Mouse (Mus musculus) midbrain, embryonic 10.5 days (tissue): ENCODE results near the gene Pard3b. TPM values are rescaled to one million over a fixed set of nuclear protein-coding genes. Genes with fewer than 3 reads are reported as not detected.

ENCODE experiments used
- DNase-seq: peaks from one replicate; pipeline ENCODE4 v3.0.0-alpha.2; 2017; ENCODE audit warnings: low spot score
- H3K27ac ChIP-seq: fragments of 300-500 bp; sonication (generic); replicated peaks from 2 replicates; pipeline ENCODE4 v1.5.1; 2016; ENCODE audit warnings: mild to moderate bottlenecking
- H3K27me3 ChIP-seq: fragments of 300-500 bp; sonication (generic); 2 replicates; pipeline ENCODE4 v1.6.1; 2016; ENCODE audit warnings: low read depth, mild to moderate bottlenecking; ENCODE audit not compliant: poor library complexity, severe bottlenecking
- H3K36me3 ChIP-seq: fragments of 300-500 bp; sonication (generic); 2 replicates; pipeline ENCODE4 v1.6.1; 2016; ENCODE audit warnings: mild to moderate bottlenecking, moderate library complexity
- H3K4me1 ChIP-seq: fragments of 300-500 bp; sonication (generic); 2 replicates; pipeline ENCODE4 v1.6.1; 2016
- H3K4me3 ChIP-seq: fragments of 300-500 bp; sonication (generic); 2 replicates; pipeline ENCODE4 v1.5.1; 2016; ENCODE audit warnings: mild to moderate bottlenecking, moderate library complexity
- H3K9me3 ChIP-seq: fragments of 300-500 bp; sonication (generic); replicated peaks from 2 replicates; pipeline ENCODE4 v1.6.1; 2016; ENCODE audit warnings: mild to moderate bottlenecking
- WGBS: fragments of 180-500 bp; shearing (Covaris S2); methylation state at CpG from one replicate; pipeline ENCODE4 v1.1.7; 2016; 5-methylcytosine and 5-hydroxymethylcytosine counted together
- polyA plus RNA-seq: library from polyadenylated mRNA; unstranded; fragments of >200 nt; fragmentation: Nextera tagmentation; extraction: Ambion mirVana; gene quantifications from 2 replicates; pipeline ENCODE4 v1.2.1, GENCODE M21; 2016

Gene Pard3b
- polyA plus RNA-seq, 1 experiment from 2014 or later = 8.2 TPM

DNA sequence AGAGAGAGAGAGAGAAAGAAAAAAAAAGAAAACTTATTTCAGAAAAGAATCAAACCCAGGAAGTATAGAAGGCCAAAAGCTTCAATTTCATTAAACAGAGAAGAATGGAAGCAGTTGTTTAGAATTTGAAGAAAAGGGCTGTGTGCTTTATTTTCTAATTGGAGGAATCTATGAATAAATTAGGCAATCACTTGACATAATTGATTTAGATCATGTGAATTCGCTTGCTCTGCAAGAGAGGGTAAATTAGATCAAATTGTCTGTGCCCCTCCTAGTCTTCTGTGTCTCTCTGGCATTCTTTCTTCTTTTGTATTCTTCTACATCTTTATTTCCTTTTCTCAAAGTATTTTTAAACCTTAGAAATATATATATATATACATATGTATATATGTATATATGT lies 616.3 kb downstream of the Pard3b start:
- Histone ChIP-seq H3K36me3 (no peaks in the 10 kb centered on the region), H3K27ac (no peak overlapping the region), H3K9me3 (no peaks in the 10 kb centered on the region), H3K4me3 (no peak overlapping the region), H3K27me3 (no peaks in the 10 kb centered on the region), H3K4me1 (no peaks in the 10 kb centered on the region)
- DNase-seq = no peak
- WGBS = 80% methylated on average over 1 of the region's 1 CpGs

- DNase-seq = no peak
- Histone ChIP-seq H3K27ac (no peak overlapping the region), H3K4me3 (no peak overlapping the region), H3K36me3 (no peaks in the 10 kb centered on the region), H3K27me3 (no peaks in the 10 kb centered on the region), H3K9me3 (no peaks in the 10 kb centered on the region), H3K4me1 (peaks cover 3% of the 10 kb centered on the region; the same call in 1 of the 2 replicates)
- WGBS = 88% methylated on average over 3 of the region's 3 CpGs
Measured at GRCm38 (mm10) chr1:62276466-62276865, 637.8 kb downstream of the Pard3b start.

GRCm38 (mm10) chr1:62278586-62278985 lies 640.0 kb downstream of the Pard3b start:
- no peak for DNase-seq
- Histone ChIP-seq H3K4me3 (no peak overlapping the region), H3K27me3 (no peaks in the 10 kb centered on the region), H3K36me3 (no peaks in the 10 kb centered on the region), H3K4me1 (no peaks in the 10 kb centered on the region), H3K9me3 (no peaks in the 10 kb centered on the region), H3K27ac (no peak overlapping the region)
- WGBS = 89% methylated on average over 1 of the region's 1 CpGs

GRCm38 (mm10) chr1:62280586-62280985 lies 642.0 kb downstream of the Pard3b start:
- no peak for DNase-seq
- Histone ChIP-seq H3K36me3 (no peaks in the 10 kb centered on the region), H3K27ac (no peak overlapping the region)

GRCm38 (mm10) chr1:62282835-62283234 lies 644.2 kb downstream of the Pard3b start:
- Histone ChIP-seq H3K4me1 (no peaks in the 10 kb centered on the region), H3K36me3 (no peaks in the 10 kb centered on the region), H3K9me3 (no peaks in the 10 kb centered on the region), H3K27ac (no peak overlapping the region), H3K27me3 (no peaks in the 10 kb centered on the region), H3K4me3 (no peak overlapping the region)
- no peak for DNase-seq
- 92% methylated on average over 6 of the region's 6 CpGs for whole genome bisulfite sequencing

More at GRCm38 (mm10) chr1:62280586-62280985, 642.0 kb downstream of the Pard3b start:
- H3K9me3 ChIP-seq = no peaks in the 10 kb centered on the region
- no peaks in the 10 kb centered on the region for H3K27me3 ChIP-seq
- H3K4me1 ChIP-seq = no peaks in the 10 kb centered on the region
- no peak overlapping the region for H3K4me3 ChIP-seq

- Histone ChIP-seq H3K4me1 (no peaks in the 10 kb centered on the region), H3K27me3 (no peaks in the 10 kb centered on the region), H3K27ac (no peak overlapping the region), H3K9me3 (no peaks in the 10 kb centered on the region), H3K4me3 (no peak overlapping the region), H3K36me3 (no peaks in the 10 kb centered on the region)
- WGBS = 96% methylated on average over 2 of the region's 2 CpGs
- DNase-seq = no peak
Measured at GRCm38 (mm10) chr1:62283624-62284023, 645.0 kb downstream of the Pard3b start.

GRCm38 (mm10) chr1:62309376-62309775 lies 670.8 kb downstream of the Pard3b start:
- WGBS = 88% methylated on average over 6 of the region's 6 CpGs
- Histone ChIP-seq H3K36me3 (no peaks in the 10 kb centered on the region), H3K9me3 (no peaks in the 10 kb centered on the region), H3K27me3 (no peaks in the 10 kb centered on the region), H3K4me3 (no peak overlapping the region), H3K27ac (no peak overlapping the region), H3K4me1 (no peaks in the 10 kb centered on the region)
- no peak for DNase-seq

DNA sequence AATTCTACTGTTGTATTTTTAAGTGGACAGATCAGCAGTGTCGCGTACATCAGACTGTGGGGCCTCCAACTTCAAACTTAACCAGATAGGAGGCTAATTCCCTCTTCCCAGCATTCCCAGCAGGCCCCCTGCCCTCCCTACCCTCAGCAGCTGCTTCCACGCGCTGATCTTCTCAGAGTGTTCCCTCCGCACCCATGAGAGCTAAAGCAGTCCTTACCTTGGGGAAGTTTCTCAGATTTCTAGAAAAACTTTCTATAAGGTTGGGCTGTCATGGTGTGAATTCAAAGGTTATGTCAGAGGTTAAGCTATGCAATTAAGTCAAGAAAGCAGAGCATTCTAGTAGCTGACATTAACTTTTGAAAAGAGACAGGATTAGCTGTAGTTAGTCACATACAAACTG lies 686.6 kb downstream of the Pard3b start:
- WGBS = 15% methylated on average over 5 of the region's 5 CpGs
- H3K27me3 ChIP-seq = peaks cover 26% of the 10 kb centered on the region

GRCm38 (mm10) chr1:62327743-62328142 lies 689.1 kb downstream of the Pard3b start:
- no peak for DNase-seq
- WGBS = 85% methylated on average over 5 of the region's 5 CpGs
- Histone ChIP-seq H3K4me3 (no peak overlapping the region), H3K9me3 (no peaks in the 10 kb centered on the region), H3K36me3 (no peaks in the 10 kb centered on the region), H3K4me1 (peaks cover 17% of the 10 kb centered on the region), H3K27me3 (peaks cover 26% of the 10 kb centered on the region), H3K27ac (no peak overlapping the region)

More for the DNA sequence above, 686.6 kb downstream of the Pard3b start:
- H3K36me3 ChIP-seq = no peaks in the 10 kb centered on the region
- no peak overlapping the region; the same call in 1 of the 2 replicates for H3K27ac ChIP-seq
- no peak overlapping the region for H3K4me3 ChIP-seq
- peak; percentile 14 for DNase-seq
- peaks cover 17% of the 10 kb centered on the region for H3K4me1 ChIP-seq
- H3K9me3 ChIP-seq = no peaks in the 10 kb centered on the region

DNA sequence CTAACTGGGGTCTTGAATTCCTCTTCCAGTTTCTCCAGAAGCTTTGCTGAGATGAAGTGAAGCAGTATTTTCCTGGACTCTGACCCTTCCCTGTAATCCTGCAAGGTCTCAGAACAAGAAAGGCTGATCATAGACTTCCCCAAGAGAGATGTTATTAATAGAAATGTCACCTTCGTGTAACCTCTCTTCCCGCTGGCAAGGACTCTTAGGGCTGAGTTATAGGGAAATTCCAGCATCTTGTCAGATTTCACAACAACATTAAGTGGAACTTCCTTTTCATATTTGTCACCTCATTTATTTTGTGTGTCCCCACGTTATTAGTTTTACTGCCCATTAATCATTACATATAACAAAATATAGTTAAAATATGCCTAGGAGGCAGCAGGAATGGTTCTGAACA lies 690.2 kb downstream of the Pard3b start:
- DNase-seq = no peak

DNA sequence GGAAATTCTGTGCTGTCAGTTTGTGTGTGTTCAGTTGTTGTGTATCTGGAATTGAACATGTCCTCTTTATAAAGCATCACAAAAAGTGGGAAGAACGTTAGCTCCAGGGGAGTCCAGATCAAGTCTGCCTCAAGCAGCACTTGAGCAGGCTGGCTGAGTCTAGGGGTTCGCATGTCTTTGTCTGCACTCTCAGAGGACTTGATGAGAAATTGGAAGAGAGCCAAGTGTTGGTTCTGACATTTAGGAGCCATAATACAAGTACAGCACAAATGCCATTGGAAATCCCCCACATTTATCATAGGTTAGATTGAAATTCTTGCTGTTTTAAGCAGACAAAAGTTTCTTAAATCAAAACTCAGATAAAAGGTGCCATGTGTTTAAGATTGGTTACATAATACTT lies 694.4 kb downstream of the Pard3b start:
- WGBS = 67% methylated on average over 2 of the region's 2 CpGs
- Histone ChIP-seq H3K36me3 (no peaks in the 10 kb centered on the region), H3K9me3 (no peaks in the 10 kb centered on the region), H3K27ac (no peak overlapping the region), H3K27me3 (peaks cover 11% of the 10 kb centered on the region), H3K4me3 (no peak overlapping the region), H3K4me1 (no peaks in the 10 kb centered on the region)
- DNase-seq = no peak

More for the DNA sequence above, 690.2 kb downstream of the Pard3b start:
- H3K27me3 ChIP-seq = peaks cover 26% of the 10 kb centered on the region
- no peak overlapping the region for H3K4me3 ChIP-seq
- no peak overlapping the region for H3K27ac ChIP-seq
- H3K4me1 ChIP-seq = peaks cover 17% of the 10 kb centered on the region
- 75% methylated on average over 3 of the region's 3 CpGs for WGBS
- H3K9me3 ChIP-seq = no peaks in the 10 kb centered on the region
- H3K36me3 ChIP-seq = no peaks in the 10 kb centered on the region

GRCm38 (mm10) chr1:62334196-62334595 lies 695.6 kb downstream of the Pard3b start:
- Histone ChIP-seq H3K4me1 (no peaks in the 10 kb centered on the region), H3K36me3 (no peaks in the 10 kb centered on the region), H3K9me3 (no peaks in the 10 kb centered on the region), H3K27ac (no peak overlapping the region), H3K27me3 (0 out of 2 replicates have a peak, but pooled peaks cover under 1% of the 10 kb centered on the region), H3K4me3 (no peak overlapping the region)
- 57% methylated on average over 5 of the region's 5 CpGs for WGBS
- no peak for DNase-seq

DNA sequence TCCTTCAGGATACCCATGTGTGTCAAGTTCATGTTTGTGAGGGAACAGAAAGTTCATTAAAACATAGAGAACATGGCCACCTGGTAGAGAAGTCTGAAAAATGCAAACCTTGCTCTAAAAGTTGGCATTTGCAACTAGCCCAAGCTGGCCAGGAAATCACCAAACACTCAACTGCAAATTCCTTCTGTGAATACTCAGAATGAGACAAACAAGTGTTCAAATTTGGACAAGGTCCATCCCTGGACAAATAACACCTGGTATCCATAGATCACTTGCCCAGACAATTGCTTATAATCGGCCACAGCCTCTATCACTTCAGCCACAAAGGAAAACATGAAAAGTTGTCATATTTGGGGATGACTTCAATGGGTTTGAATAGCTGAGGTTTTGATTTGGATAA lies 701.6 kb downstream of the Pard3b start:
- H3K27ac ChIP-seq = no peak overlapping the region
- no peaks in the 10 kb centered on the region for H3K36me3 ChIP-seq
- H3K4me1 ChIP-seq = 0 out of 2 replicates have a peak, but pooled peaks cover 7% of the 10 kb centered on the region
- no peaks in the 10 kb centered on the region for H3K27me3 ChIP-seq
- no peaks in the 10 kb centered on the region for H3K9me3 ChIP-seq
- DNase-seq = no peak
- 86% methylated on average over 1 of the region's 1 CpGs for WGBS
- no peak overlapping the region for H3K4me3 ChIP-seq

GRCm38 (mm10) chr1:62344286-62344685 lies 705.7 kb downstream of the Pard3b start:
- Histone ChIP-seq H3K27ac (no peak overlapping the region), H3K9me3 (no peaks in the 10 kb centered on the region), H3K36me3 (no peaks in the 10 kb centered on the region), H3K4me1 (0 out of 2 replicates have a peak, but pooled peaks cover 7% of the 10 kb centered on the region), H3K4me3 (no peak overlapping the region), H3K27me3 (no peaks in the 10 kb centered on the region)
- WGBS = 62% methylated on average over 4 of the region's 4 CpGs
- DNase-seq = no peak
